Mouse (Mus musculus): Measurements from ENCODE around the gene Llgl2.

Gene Llgl2

GRCm38 (mm10) chr11:115823774-115824740 lies at the start of gene Llgl2:
Gene Llgl2, plus strand, starts transcription at chr11:115824049.
- peak; percentile 93 for DNase-seq

GRCm38 (mm10) chr11:115774653-115775052 lies 49.2 kb upstream of the Llgl2 start:
- no peak for DNase-seq

GRCm38 (mm10) chr11:115775821-115776665 lies 47.8 kb upstream of the Llgl2 start:
- DNase-seq, result peak; percentile 43

- no peak for DNase-seq
Observed at GRCm38 (mm10) chr11:115776954-115777353, 46.9 kb upstream of the Llgl2 start.

GRCm38 (mm10) chr11:115777487-115778335 lies 46.1 kb upstream of the Llgl2 start:
- DNase-seq, result peak; percentile 14

GRCm38 (mm10) chr11:115779038-115779571 lies 44.7 kb upstream of the Llgl2 start:
- peak; percentile 97 for DNase-seq

- DNase-seq, result no peak
Observed at GRCm38 (mm10) chr11:115780141-115781070, 43.4 kb upstream of the Llgl2 start.

GRCm38 (mm10) chr11:115786473-115786872 lies 37.4 kb upstream of the Llgl2 start:
- no peak for DNase-seq

GRCm38 (mm10) chr11:115789787-115790186 lies 34.1 kb upstream of the Llgl2 start:
- no peak for DNase-seq

- no peak for DNase-seq
Observed at GRCm38 (mm10) chr11:115791919-115792318, 31.9 kb upstream of the Llgl2 start.

GRCm38 (mm10) chr11:115792353-115792752 lies 31.5 kb upstream of the Llgl2 start:
- DNase-seq, result no peak

- DNase-seq, result no peak
Observed at GRCm38 (mm10) chr11:115796898-115797297, 27.0 kb upstream of the Llgl2 start.

GRCm38 (mm10) chr11:115797665-115798064 lies 26.2 kb upstream of the Llgl2 start:
- DNase-seq, result no peak

- no peak for DNase-seq
Observed at GRCm38 (mm10) chr11:115800981-115801380, 22.9 kb upstream of the Llgl2 start.

- DNase-seq, result no peak
Observed at GRCm38 (mm10) chr11:115803072-115803709, 20.7 kb upstream of the Llgl2 start.

GRCm38 (mm10) chr11:115805005-115805404 lies 18.8 kb upstream of the Llgl2 start:
- no peak for DNase-seq

- DNase-seq, result peak; percentile 60
Observed at GRCm38 (mm10) chr11:115806154-115806553, 17.7 kb upstream of the Llgl2 start.

- no peak for DNase-seq
Observed at GRCm38 (mm10) chr11:115807306-115807705, 16.5 kb upstream of the Llgl2 start.

- DNase-seq, result no peak
Observed at GRCm38 (mm10) chr11:115807971-115808370, 15.9 kb upstream of the Llgl2 start.

GRCm38 (mm10) chr11:115808696-115809310 lies 15.0 kb upstream of the Llgl2 start:
- DNase-seq, result peak; percentile 67
